Mouse (Mus musculus) olfactory bulb, adult 2 months (tissue): ENCODE data around the gene Zfp609.

ENCODE experiments used
- CTCF ChIP-seq: fragments of 200-500 bp; IDR thresholded peaks from 2 replicates; pipeline ENCODE4 v1.5.1; 2012; ENCODE audit warnings: low read depth, mild to moderate bottlenecking, low read length, moderate library complexity; ENCODE audit not compliant: insufficient read depth
- POLR2A ChIP-seq: fragments of 200-500 bp; IDR thresholded peaks from 2 replicates; pipeline ENCODE4 v1.6.1; 2012; ENCODE audit warnings: mild to moderate bottlenecking, low read depth, low read length, moderate library complexity; ENCODE audit not compliant: insufficient read depth

DNA sequence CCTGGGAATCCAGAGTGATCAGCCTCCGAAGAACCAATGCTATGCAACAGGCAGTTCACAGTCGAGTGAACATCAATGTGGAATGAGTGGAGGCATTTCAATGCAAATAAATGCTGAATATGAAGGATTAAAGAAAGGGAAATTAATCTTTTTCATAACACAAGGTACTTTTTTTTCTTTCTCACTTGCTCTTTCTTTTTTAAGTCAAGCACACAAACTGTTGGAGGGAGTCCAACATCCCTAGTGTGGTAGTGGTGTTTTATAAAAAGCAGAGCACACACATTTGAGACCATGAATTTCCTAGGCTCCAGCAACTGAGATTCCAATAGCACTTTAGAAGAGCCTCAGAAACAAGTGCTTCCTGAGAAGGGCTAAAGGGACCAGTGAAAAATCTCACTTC lies 4.7 kb upstream of the Zfp609 start:
- TF ChIP-seq CTCF (no peak), POLR2A (no peak)
